Mouse (Mus musculus) hindbrain, embryonic 15.5 days (tissue): ENCODE measurements around the gene Plcg1. TPM values are rescaled to one million over a fixed set of nuclear protein-coding genes. Genes with fewer than 3 reads are reported as not detected.

ENCODE experiments used
- ATAC-seq: fragments of 200-750 bp; cut with Nextera tagmentation; 2 replicates; pipeline ENCODE4 v1.8.0; 2017; ENCODE audit warnings: low read depth, moderate number of reproducible peaks, moderate TSS enrichment; ENCODE audit not compliant: low FRiP score
- H3K27ac ChIP-seq: fragments of 300-500 bp; sonication (generic); replicated peaks from 2 replicates; pipeline ENCODE4 v1.5.1; 2015; ENCODE audit warnings: mild to moderate bottlenecking, inconsistent platforms
- H3K27me3 ChIP-seq: fragments of 300-500 bp; sonication (generic); 2 replicates; pipeline ENCODE4 v1.6.1; 2015; ENCODE audit warnings: control low read depth, inconsistent platforms
- H3K36me3 ChIP-seq: fragments of 300-500 bp; sonication (generic); 2 replicates; pipeline ENCODE4 v1.6.1; 2015; ENCODE audit warnings: control low read depth, inconsistent platforms
- H3K4me1 ChIP-seq: fragments of 300-500 bp; sonication (generic); replicated peaks from 2 replicates; pipeline ENCODE4 v1.6.1; 2015; ENCODE audit warnings: control low read depth, inconsistent platforms
- H3K4me2 ChIP-seq: fragments of 300-500 bp; sonication (generic); 2 replicates; pipeline ENCODE4 v1.6.1; 2015; ENCODE audit warnings: moderate library complexity, mild to moderate bottlenecking, inconsistent platforms
- H3K4me3 ChIP-seq: fragments of 300-500 bp; sonication (generic); 2 replicates; pipeline ENCODE4 v1.5.1; 2015; ENCODE audit warnings: mild to moderate bottlenecking, inconsistent platforms
- H3K9ac ChIP-seq: fragments of 300-500 bp; sonication (generic); 2 replicates; pipeline ENCODE4 v1.6.1; 2015; ENCODE audit warnings: inconsistent platforms
- H3K9me3 ChIP-seq: fragments of 300-500 bp; sonication (generic); 2 replicates; pipeline ENCODE4 v1.6.1; 2016; ENCODE audit warnings: control low read depth, inconsistent platforms
- WGBS: fragments of 180-500 bp; shearing (Covaris S2); methylation state at CpG from one replicate; pipeline ENCODE4 v1.1.7; 2015; 5-methylcytosine and 5-hydroxymethylcytosine counted together
- polyA plus RNA-seq: library from polyadenylated mRNA; unstranded; fragments of >200 nt; fragmentation: Nextera tagmentation; extraction: Ambion mirVana; gene quantifications from 2 replicates; pipeline ENCODE4 v1.2.1, GENCODE M21; 2015

Gene Plcg1
- polyA plus RNA-seq, 1 experiment from 2014 or later = 56.5 TPM

DNA sequence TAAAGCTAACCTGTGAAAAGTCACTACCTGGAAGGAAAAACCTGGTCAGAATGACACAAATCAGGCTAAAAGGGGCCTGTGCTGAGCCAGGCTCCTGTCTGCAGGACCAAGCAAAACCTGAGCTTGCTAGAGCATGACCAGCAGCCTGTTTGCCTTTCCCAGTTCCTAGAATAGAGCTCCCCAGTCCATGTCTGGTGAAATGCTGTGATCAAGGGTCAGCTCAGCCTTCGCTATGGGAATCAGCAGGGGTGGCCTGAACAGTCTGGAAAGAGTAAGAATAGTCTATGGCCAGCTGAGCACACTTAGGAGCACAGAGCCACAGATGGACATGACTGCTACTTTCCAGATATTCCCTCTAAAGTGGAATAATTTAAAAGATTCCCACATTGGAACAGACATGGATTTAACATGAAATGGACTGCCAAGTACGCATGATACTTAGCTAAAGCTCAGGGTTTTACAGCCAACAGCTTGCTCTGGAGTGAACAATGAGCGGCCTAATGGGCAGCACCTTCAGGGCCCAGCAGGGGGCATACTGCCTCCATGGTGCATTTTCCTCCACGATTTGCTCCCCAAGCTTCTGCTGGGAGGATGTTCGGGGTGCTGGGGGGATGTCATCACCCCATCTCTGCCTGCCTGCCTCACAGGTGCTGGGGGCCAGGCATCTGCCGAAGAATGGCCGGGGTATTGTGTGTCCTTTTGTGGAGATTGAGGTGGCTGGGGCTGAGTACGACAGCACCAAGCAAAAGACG is 29.5 kb downstream of the Plcg1 start:
- 87% methylated on average over 9 of the region's 9 CpGs for WGBS

GRCm38 (mm10) chr2:160763816-160764215 is 32.7 kb downstream of the Plcg1 start:
- Histone ChIP-seq H3K9me3 (no peaks in the 10 kb centered on the region), H3K27ac (no peak overlapping the region), H3K27me3 (no peaks in the 10 kb centered on the region), H3K4me2 (no peak overlapping the region), H3K36me3 (peaks cover 46% of the 10 kb centered on the region), H3K4me1 (0 out of 2 replicates have a peak, but pooled peaks cover 3% of the 10 kb centered on the region), H3K4me3 (no peak overlapping the region), H3K9ac (no peak overlapping the region)
- 95% methylated on average over 3 of the region's 3 CpGs for WGBS
- no peak for ATAC-seq

More for the DNA sequence above, 29.5 kb downstream of the Plcg1 start:
- Histone ChIP-seq H3K4me2 (no peak overlapping the region), H3K27ac (no peak overlapping the region), H3K4me3 (no peak overlapping the region), H3K4me1 (no peaks in the 10 kb centered on the region), H3K27me3 (no peaks in the 10 kb centered on the region), H3K9ac (no peak overlapping the region), H3K36me3 (peaks cover 78% of the 10 kb centered on the region), H3K9me3 (no peaks in the 10 kb centered on the region)
- ATAC-seq = no peak

DNA sequence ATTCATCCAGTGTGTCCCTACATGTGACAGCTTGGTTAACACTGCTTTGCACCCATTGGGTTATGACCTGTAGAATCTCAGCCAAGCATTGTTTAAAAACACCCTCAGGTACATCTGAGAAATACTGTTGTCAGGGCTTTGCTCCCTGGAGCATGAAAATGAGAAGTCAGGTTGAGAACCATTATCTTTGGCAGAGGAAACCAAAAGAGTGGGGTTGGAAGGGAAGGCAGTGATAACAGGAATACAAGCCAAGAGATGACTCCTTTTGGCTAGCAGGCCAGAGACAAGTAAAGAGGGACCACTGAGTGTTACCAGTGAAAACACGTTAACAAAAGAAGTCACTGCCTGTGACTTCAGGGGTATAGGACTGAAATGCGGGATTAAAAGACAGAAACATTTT is 33.3 kb downstream of the Plcg1 start:
- WGBS = 93% methylated on average over 2 of the region's 2 CpGs
- no peaks in the 10 kb centered on the region for H3K27me3 ChIP-seq
- H3K9ac ChIP-seq = no peak overlapping the region
- no peak for ATAC-seq
- peaks cover 40% of the 10 kb centered on the region for H3K36me3 ChIP-seq
- H3K4me3 ChIP-seq = no peak overlapping the region
- H3K27ac ChIP-seq = no peak overlapping the region
- no peaks in the 10 kb centered on the region for H3K9me3 ChIP-seq
- H3K4me1 ChIP-seq = 0 out of 2 replicates have a peak, but pooled peaks cover 3% of the 10 kb centered on the region
- no peak overlapping the region for H3K4me2 ChIP-seq

DNA sequence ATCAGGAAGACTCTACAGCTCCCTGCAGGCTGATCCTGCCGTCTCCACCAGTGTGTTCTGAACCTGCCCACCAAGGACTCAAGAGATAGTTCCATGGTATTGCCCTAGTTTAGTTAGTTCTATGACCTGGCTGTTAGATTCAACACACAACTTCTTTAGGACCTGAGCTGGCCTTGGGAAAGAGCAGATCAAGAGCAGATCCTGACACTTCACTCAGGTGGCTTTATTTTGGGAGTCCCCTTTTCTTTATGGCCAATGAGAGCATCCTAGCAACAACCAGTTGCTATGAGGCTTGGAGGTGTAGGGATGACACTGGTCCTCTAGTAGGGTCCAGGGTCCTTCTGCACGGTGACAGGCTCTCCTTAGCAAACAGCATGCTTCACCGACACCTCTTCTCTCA is 34.0 kb downstream of the Plcg1 start:
- Histone ChIP-seq H3K4me2 (no peak overlapping the region), H3K27me3 (no peaks in the 10 kb centered on the region), H3K4me3 (no peak overlapping the region), H3K4me1 (0 out of 2 replicates have a peak, but pooled peaks cover 3% of the 10 kb centered on the region), H3K9me3 (no peaks in the 10 kb centered on the region), H3K36me3 (peaks cover 33% of the 10 kb centered on the region), H3K27ac (no peak overlapping the region), H3K9ac (no peak overlapping the region)
- WGBS = 81% methylated on average over 3 of the region's 3 CpGs
- no peak for ATAC-seq

DNA sequence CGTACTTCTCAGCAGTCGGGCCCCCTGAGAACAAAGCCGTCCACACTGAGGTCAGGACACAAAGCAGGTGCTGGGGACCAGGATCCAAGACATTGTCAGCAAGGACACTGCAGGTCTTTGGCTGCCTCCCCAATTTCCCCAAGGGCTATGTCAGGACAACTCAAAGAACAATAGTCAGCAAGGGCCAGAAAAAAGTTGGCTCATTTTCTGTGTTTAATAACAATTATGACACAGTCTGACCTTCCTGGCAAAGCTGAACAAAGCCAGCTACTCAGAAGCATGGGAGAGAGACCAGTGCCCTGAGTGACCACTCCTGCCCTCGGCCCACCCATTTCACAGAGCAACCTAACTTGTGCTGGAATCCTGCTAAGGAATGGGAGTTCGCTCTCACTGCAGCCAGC is 35.3 kb downstream of the Plcg1 start:
- WGBS = 67% methylated on average over 5 of the region's 5 CpGs
- no peak overlapping the region for H3K4me3 ChIP-seq
- H3K4me2 ChIP-seq = no peak overlapping the region
- H3K9ac ChIP-seq = no peak overlapping the region
- H3K27ac ChIP-seq = 0 out of 2 replicates have a peak overlapping the region, but pooled peaks have one; percentile 30
- H3K36me3 ChIP-seq = peaks cover 22% of the 10 kb centered on the region
- ATAC-seq = no peak
- no peaks in the 10 kb centered on the region for H3K9me3 ChIP-seq
- H3K4me1 ChIP-seq = 0 out of 2 replicates have a peak, but pooled peaks cover 3% of the 10 kb centered on the region
- no peaks in the 10 kb centered on the region for H3K27me3 ChIP-seq

DNA sequence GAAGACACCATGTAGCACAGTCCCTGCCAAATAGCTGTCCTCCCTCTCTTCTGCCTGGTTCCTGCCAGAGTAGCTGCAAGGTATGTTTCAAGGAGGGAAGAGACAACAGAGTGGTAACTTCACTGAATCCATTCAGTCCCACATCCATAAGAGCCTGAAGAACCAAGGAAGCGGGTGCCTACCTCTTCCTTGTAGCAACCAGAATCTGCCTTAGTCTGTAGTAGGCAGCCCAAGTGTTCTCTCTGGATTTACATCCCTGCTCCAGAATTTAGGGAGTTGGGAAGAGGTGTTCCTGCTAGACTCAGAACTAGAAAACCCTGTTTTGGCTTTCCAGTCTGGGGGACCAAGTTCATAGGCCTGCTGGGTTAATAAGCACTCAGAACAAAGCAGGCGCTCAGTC is 36.1 kb downstream of the Plcg1 start:
- no peak for ATAC-seq
- WGBS = 95% methylated on average over 2 of the region's 2 CpGs
- Histone ChIP-seq H3K4me1 (0 out of 2 replicates have a peak, but pooled peaks cover 3% of the 10 kb centered on the region), H3K9ac (no peak overlapping the region), H3K4me2 (no peak overlapping the region), H3K9me3 (no peaks in the 10 kb centered on the region), H3K36me3 (peaks cover 14% of the 10 kb centered on the region), H3K27me3 (no peaks in the 10 kb centered on the region), H3K4me3 (no peak overlapping the region), H3K27ac (no peak overlapping the region)

- Histone ChIP-seq H3K9me3 (no peaks in the 10 kb centered on the region), H3K27me3 (no peaks in the 10 kb centered on the region), H3K4me1 (0 out of 2 replicates have a peak, but pooled peaks cover 3% of the 10 kb centered on the region), H3K27ac (no peak overlapping the region), H3K36me3 (peaks cover 4% of the 10 kb centered on the region; the same call in 1 of the 2 replicates), H3K9ac (no peak overlapping the region), H3K4me2 (no peak overlapping the region), H3K4me3 (no peak overlapping the region)
- ATAC-seq = no peak
- 79% methylated on average over 4 of the region's 4 CpGs for WGBS
Observed at GRCm38 (mm10) chr2:160768097-160768695, 37.1 kb downstream of the Plcg1 start.

GRCm38 (mm10) chr2:160768997-160769396 is 37.9 kb downstream of the Plcg1 start:
- H3K9ac ChIP-seq = no peak overlapping the region
- H3K27ac ChIP-seq = no peak overlapping the region
- no peak overlapping the region for H3K4me2 ChIP-seq
- H3K9me3 ChIP-seq = no peaks in the 10 kb centered on the region
- no peak overlapping the region for H3K4me3 ChIP-seq
- ATAC-seq = no peak
- H3K4me1 ChIP-seq = 0 out of 2 replicates have a peak, but pooled peaks cover 3% of the 10 kb centered on the region
- no peaks in the 10 kb centered on the region for H3K27me3 ChIP-seq
- peaks cover 4% of the 10 kb centered on the region; the same call in 1 of the 2 replicates for H3K36me3 ChIP-seq
- 96% methylated on average over 2 of the region's 2 CpGs for WGBS

GRCm38 (mm10) chr2:160770409-160770808 is 39.3 kb downstream of the Plcg1 start:
- H3K27ac ChIP-seq = no peak overlapping the region

DNA sequence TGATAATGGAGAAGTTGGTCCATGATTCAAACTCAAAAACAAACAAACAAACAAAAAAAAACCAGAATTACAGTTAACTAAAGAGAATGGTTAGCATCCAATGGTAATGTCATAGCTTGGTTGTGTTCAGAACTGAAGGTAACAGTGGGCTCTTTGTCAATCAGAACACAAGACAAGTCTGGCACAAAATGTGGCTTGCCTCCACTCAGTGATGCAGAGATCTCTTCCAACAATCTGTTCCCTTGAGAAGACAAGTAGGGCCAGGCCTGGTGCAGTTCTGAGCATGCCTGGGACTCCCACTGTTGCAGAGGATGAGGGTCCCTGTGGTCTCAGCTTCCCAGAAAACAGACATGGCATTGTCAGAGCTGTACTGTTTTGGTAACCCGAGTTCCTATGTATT is 39.8 kb downstream of the Plcg1 start:
- H3K4me3 ChIP-seq = no peak overlapping the region
- H3K4me1 ChIP-seq = 0 out of 2 replicates have a peak, but pooled peaks cover 3% of the 10 kb centered on the region
- H3K9ac ChIP-seq = no peak overlapping the region
- no peaks in the 10 kb centered on the region for H3K9me3 ChIP-seq
- ATAC-seq = no peak
- no peak overlapping the region for H3K4me2 ChIP-seq
- WGBS = 85% methylated on average over 1 of the region's 1 CpGs
- no peaks in the 10 kb centered on the region for H3K36me3 ChIP-seq
- no peak overlapping the region for H3K27ac ChIP-seq
- no peaks in the 10 kb centered on the region for H3K27me3 ChIP-seq

More at GRCm38 (mm10) chr2:160770409-160770808, 39.3 kb downstream of the Plcg1 start:
- H3K4me2 ChIP-seq = no peak overlapping the region
- H3K4me3 ChIP-seq = no peak overlapping the region
- 0 out of 2 replicates have a peak, but pooled peaks cover 3% of the 10 kb centered on the region for H3K4me1 ChIP-seq
- H3K36me3 ChIP-seq = no peaks in the 10 kb centered on the region
- no peaks in the 10 kb centered on the region for H3K27me3 ChIP-seq
- no peaks in the 10 kb centered on the region for H3K9me3 ChIP-seq
- ATAC-seq = no peak
- no peak overlapping the region for H3K9ac ChIP-seq

DNA sequence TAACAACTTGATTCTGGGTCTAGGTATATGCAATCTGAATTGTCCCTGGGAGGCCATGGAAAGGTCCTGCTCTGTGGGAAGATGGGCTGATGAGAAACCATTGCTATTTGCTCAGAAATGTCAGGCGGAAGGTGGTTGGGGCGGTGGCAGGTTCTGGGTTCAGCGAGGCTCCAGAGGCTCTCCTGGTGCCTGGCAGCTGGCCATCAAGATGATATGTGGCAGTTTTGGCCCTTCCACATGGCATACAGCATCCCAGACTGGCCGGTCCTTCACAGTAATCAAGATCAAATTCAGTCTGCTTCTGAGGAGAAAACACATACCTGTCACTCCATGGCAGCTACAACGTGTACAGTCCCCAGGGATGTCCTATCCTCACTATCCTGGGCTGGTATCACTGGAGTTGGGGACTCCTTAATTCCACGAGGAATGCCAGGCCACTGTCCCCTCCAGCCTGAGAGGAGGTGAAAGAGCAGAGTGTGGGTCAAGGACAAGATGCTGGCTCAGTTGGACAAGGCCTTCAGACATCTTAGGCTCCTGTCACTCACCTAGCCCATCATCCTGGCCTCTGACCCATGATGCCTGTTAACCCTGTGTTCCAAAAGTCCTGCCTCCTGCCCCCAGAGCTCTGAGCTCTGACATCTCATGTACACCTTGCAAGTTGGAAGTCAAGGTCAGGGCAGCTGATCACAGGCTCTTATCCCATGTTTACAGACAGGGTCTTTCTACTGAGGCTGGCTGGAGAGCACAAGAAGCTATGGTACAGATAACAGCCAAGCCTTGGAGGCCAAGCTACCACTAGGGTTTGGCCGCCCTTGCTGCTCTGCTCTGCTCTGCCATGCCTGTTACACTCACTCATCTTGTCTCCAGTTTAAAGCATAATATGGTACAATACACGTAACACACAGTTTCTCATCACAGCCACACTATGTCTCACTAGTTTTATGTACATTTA is 40.5 kb downstream of the Plcg1 start:
- WGBS = 87% methylated on average over 8 of the region's 8 CpGs
- Histone ChIP-seq H3K4me1 (0 out of 2 replicates have a peak, but pooled peaks cover 3% of the 10 kb centered on the region), H3K27ac (0 out of 2 replicates have a peak overlapping the region, but pooled peaks have one; percentile 15), H3K4me2 (no peak overlapping the region), H3K27me3 (no peaks in the 10 kb centered on the region), H3K9ac (no peak overlapping the region), H3K4me3 (no peak overlapping the region), H3K36me3 (no peaks in the 10 kb centered on the region), H3K9me3 (no peaks in the 10 kb centered on the region)
- no peak for ATAC-seq
